Mouse (Mus musculus): ENCODE measurements around the gene Cfap97d1. TPM values are rescaled to one million over a fixed set of nuclear protein-coding genes. Genes with fewer than 3 reads are reported as not detected.

Cfap97d1 gene
- polyA plus RNA-seq (2012; fragmentation: generic; extraction: Trizol): not detected

DNA sequence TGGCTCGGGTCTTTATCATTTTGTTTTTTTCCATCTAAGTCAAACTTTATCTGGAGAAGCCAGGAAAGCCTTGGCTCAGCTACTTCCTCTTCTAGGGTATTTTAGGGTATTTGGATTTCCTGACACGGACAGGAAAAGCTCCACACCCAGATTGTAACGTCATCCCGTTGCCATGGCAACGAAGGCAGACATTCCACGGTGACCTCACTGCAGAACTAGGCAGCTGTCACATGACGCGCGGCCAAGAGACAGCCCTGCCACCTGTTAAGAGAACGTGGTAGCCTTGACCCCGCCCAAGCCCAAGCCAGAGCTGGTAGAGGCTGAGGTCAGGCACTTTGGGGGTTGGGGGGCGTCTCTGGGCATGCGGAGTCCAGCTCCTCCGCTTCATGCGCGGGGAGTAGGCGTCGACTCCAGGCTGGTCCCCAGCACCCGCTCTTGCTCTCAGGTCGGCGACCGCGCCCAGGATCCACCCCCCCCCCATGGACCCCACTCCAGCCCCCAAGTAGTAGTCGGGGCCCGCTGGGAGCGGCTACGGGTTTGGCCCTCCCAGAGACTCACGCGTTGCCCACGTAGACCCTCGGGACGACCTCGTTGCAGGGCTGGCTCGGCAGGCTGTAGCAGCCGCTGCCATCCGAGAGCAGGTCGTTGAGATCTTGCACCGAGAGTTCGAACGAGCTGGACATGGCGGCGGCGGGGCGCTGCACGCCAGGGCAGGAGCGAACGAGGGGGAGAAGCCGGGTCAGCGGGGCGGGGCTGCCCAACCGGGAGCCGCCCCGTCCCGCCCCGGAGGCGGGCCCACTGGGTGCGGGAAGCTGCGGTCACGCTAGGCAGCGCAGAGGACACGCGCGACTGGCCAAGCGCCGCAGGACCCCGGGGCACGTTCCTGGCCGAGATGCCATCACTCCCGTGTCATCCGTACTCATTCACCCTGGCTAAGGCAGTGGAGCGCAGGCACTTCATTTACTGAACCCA, at the start of gene Cfap97d1:
Gene Cfap97d1, plus strand, starts transcription at position 226 of the 972 bp plus-strand sequence.
- peak within 1 kb of the TSS; percentile 29 for H3ac ChIP-seq (ENCODE audit: control insufficient read depth, insufficient read length)
- H3K4me3 ChIP-seq: peak within 1 kb of the TSS; percentile 50
- H3K4me2 ChIP-seq (ENCODE audit: low read depth): peak within 1 kb of the TSS; percentile 92
- H3K36me3 ChIP-seq (ENCODE audit: control insufficient read depth, insufficient read depth): peaks cover 11% of the 10 kb centered on the region
- peaks cover 11% of the 10 kb centered on the region for H3K27me3 ChIP-seq (ENCODE audit: control insufficient read depth, insufficient read depth, insufficient read length)
- H3K79me2 ChIP-seq (ENCODE audit: control insufficient read depth, insufficient read depth): peaks cover 12% of the 10 kb centered on the region
- TF ChIP-seq E2F4 (IDR thresholded peaks at IDR 0.05; ENCODE audit: insufficient read depth) (no peak), MAX (IDR thresholded peaks at IDR 0.05; ENCODE audit: low read depth) (peak; percentile 24), SRF (IDR thresholded peaks at IDR 0.05; ENCODE audit: control insufficient read depth, insufficient read length, low read depth) (no peak), POLR2AphosphoS2 (IDR thresholded peaks at IDR 0.05; ENCODE audit: insufficient read length, low read depth) (peak; percentile 65), TCF12 (IDR thresholded peaks at IDR 0.05; ENCODE audit: insufficient read depth, poor library complexity, severe bottlenecking) (peak; percentile 50), REST (IDR thresholded peaks at IDR 0.05; ENCODE audit: insufficient read depth, insufficient read length) (no peak), MYOG (IDR thresholded peaks at IDR 0.05; ENCODE audit: control insufficient read depth in 1 of 3, insufficient read depth in 1 of 3, insufficient read length in 2 of 3, low read depth in 2 of 3) (peak; percentile 80 to 98 (median 94)), USF1 (IDR thresholded peaks at IDR 0.05; ENCODE audit: low read depth) (peak; percentile 95), CEBPB (IDR thresholded peaks at IDR 0.05; ENCODE audit: insufficient read depth, poor library complexity, severe bottlenecking) (no peak), TCF3 (IDR thresholded peaks at IDR 0.05; ENCODE audit: insufficient read length, low read depth) (peak; percentile 73), POLR2A (IDR thresholded peaks at IDR 0.05; ENCODE audit: insufficient read length, low read depth) (peak; percentile 79), MYOD1 (IDR thresholded peaks at IDR 0.05; ENCODE audit: control insufficient read depth in 1 of 3, insufficient read length in 2 of 3, low read depth in 2 of 3) (peak; percentile 76 to 99 (median 98))

GRCm38 (mm10) chr11:101935743-101936142, 48.3 kb upstream of the Cfap97d1 start:
- Histone ChIP-seq H3K4me3 (no peak overlapping the region), H3K79me2 (ENCODE audit: control insufficient read depth, insufficient read depth) (no peaks in the 10 kb centered on the region), H3ac (ENCODE audit: control insufficient read depth, insufficient read length) (no peak overlapping the region), H3K27me3 (ENCODE audit: control insufficient read depth, insufficient read depth, insufficient read length) (peaks cover 60% of the 10 kb centered on the region), H3K36me3 (ENCODE audit: control insufficient read depth, insufficient read depth) (no peaks in the 10 kb centered on the region), H3K4me2 (ENCODE audit: low read depth) (no peak overlapping the region)
- TF ChIP-seq MAX (IDR thresholded peaks at IDR 0.05; ENCODE audit: low read depth): no peak
- TF ChIP-seq TCF3 (IDR thresholded peaks at IDR 0.05; ENCODE audit: insufficient read length, low read depth): no peak
- TF ChIP-seq SRF (IDR thresholded peaks at IDR 0.05; ENCODE audit: control insufficient read depth, insufficient read length, low read depth): no peak
- TF ChIP-seq TCF12 (IDR thresholded peaks at IDR 0.05; ENCODE audit: insufficient read depth, poor library complexity, severe bottlenecking): no peak
- no peak for TF ChIP-seq POLR2A (IDR thresholded peaks at IDR 0.05; ENCODE audit: insufficient read length, low read depth)
- TF ChIP-seq MYOG (IDR thresholded peaks at IDR 0.05; ENCODE audit: control insufficient read depth in 1 of 3, insufficient read depth in 1 of 3, insufficient read length in 2 of 3, low read depth in 2 of 3): no peak
- no peak for TF ChIP-seq POLR2AphosphoS2 (IDR thresholded peaks at IDR 0.05; ENCODE audit: insufficient read length, low read depth)

DNA sequence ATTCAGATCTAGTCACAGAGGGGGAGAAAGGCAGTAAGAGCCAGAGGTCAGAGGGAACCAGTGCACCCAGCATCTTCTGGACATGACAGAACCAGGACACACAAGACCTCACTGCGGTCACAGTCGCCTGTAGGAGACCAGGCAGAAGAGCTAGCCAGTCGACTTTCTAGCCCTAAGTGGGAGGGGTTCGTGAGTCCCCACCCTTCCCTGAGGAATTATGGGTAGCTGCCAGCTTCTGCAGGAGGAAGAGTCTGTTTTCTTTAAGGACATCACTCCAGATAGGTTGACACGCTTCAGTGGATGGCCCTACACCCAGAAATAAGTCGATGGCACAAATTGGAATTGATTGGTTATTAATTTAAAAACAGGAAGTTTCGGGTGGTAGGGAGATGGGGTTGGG, 47.7 kb upstream of the Cfap97d1 start:
- Histone ChIP-seq H3K36me3 (ENCODE audit: control insufficient read depth, insufficient read depth) (no peaks in the 10 kb centered on the region), H3K4me2 (ENCODE audit: low read depth) (no peak overlapping the region), H3K79me2 (ENCODE audit: control insufficient read depth, insufficient read depth) (no peaks in the 10 kb centered on the region), H3K4me3 (no peak overlapping the region), H3K27me3 (ENCODE audit: control insufficient read depth, insufficient read depth, insufficient read length) (peaks cover 67% of the 10 kb centered on the region), H3ac (ENCODE audit: control insufficient read depth, insufficient read length) (no peak overlapping the region)
- TF ChIP-seq MAX (IDR thresholded peaks at IDR 0.05; ENCODE audit: low read depth) (no peak), USF1 (IDR thresholded peaks at IDR 0.05; ENCODE audit: low read depth) (no peak), SRF (IDR thresholded peaks at IDR 0.05; ENCODE audit: control insufficient read depth, insufficient read length, low read depth) (no peak), MYOD1 (IDR thresholded peaks at IDR 0.05; ENCODE audit: control insufficient read depth in 1 of 3, insufficient read length in 2 of 3, low read depth in 2 of 3) (no peak), POLR2A (IDR thresholded peaks at IDR 0.05; ENCODE audit: insufficient read length, low read depth) (no peak), E2F4 (IDR thresholded peaks at IDR 0.05; ENCODE audit: insufficient read depth) (no peak)

DNA sequence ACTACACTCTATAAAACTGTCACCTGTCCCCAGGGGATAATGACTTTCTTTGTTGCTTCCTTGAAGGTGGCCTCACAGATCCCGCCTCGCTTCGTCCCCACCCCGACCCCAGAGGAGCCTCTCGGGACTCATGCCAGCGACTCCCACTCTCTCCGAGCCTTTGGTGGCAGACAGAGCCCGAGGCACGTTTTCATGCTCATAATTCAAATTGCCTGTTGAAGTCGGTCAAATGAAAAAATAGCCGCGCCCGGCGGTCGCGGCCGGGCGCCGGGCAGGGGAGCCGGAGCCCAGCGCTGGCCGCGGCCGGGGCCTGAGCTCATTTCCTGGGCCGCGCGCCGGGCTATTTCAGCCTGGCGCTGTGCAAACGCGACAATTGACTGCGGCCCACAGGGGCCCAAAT, 47.0 kb upstream of the Cfap97d1 start:
- peaks cover 67% of the 10 kb centered on the region for H3K27me3 ChIP-seq (ENCODE audit: control insufficient read depth, insufficient read depth, insufficient read length)
- H3K4me3 ChIP-seq: no peak overlapping the region
- no peak overlapping the region for H3ac ChIP-seq (ENCODE audit: control insufficient read depth, insufficient read length)
- H3K4me2 ChIP-seq (ENCODE audit: low read depth): no peak overlapping the region
- no peaks in the 10 kb centered on the region for H3K36me3 ChIP-seq (ENCODE audit: control insufficient read depth, insufficient read depth)
- TF ChIP-seq POLR2A (IDR thresholded peaks at IDR 0.05; ENCODE audit: insufficient read length, low read depth) (no peak), SRF (IDR thresholded peaks at IDR 0.05; ENCODE audit: control insufficient read depth, insufficient read length, low read depth) (no peak), MYOD1 (IDR thresholded peaks at IDR 0.05; ENCODE audit: control insufficient read depth in 1 of 3, insufficient read length in 2 of 3, low read depth in 2 of 3) (no peak), TCF3 (IDR thresholded peaks at IDR 0.05; ENCODE audit: insufficient read length, low read depth) (no peak), REST (IDR thresholded peaks at IDR 0.05; ENCODE audit: insufficient read depth, insufficient read length) (no peak), POLR2AphosphoS2 (IDR thresholded peaks at IDR 0.05; ENCODE audit: insufficient read length, low read depth) (no peak), MYOG (IDR thresholded peaks at IDR 0.05; ENCODE audit: control insufficient read depth in 1 of 3, insufficient read depth in 1 of 3, insufficient read length in 2 of 3, low read depth in 2 of 3) (no peak), MAX (IDR thresholded peaks at IDR 0.05; ENCODE audit: low read depth) (no peak), E2F4 (IDR thresholded peaks at IDR 0.05; ENCODE audit: insufficient read depth) (no peak), TCF12 (IDR thresholded peaks at IDR 0.05; ENCODE audit: insufficient read depth, poor library complexity, severe bottlenecking) (no peak), CEBPB (IDR thresholded peaks at IDR 0.05; ENCODE audit: insufficient read depth, poor library complexity, severe bottlenecking) (no peak), USF1 (IDR thresholded peaks at IDR 0.05; ENCODE audit: low read depth) (no peak)
- H3K79me2 ChIP-seq (ENCODE audit: control insufficient read depth, insufficient read depth): no peaks in the 10 kb centered on the region

Data from myocyte (in vitro differentiated cells).